Mouse (Mus musculus) midbrain, embryonic 10.5 days (tissue): ENCODE results near the gene Tssk2. TPM values are rescaled to one million over a fixed set of nuclear protein-coding genes. Genes with fewer than 3 reads are reported as not detected.

Source experiments
- DNase-seq: peaks from one replicate; pipeline ENCODE4 v3.0.0-alpha.2; 2017; ENCODE audit warnings: low spot score
- H3K27ac ChIP-seq: fragments of 300-500 bp; sonication (generic); replicated peaks from 2 replicates; pipeline ENCODE4 v1.5.1; 2016; ENCODE audit warnings: mild to moderate bottlenecking
- H3K27me3 ChIP-seq: fragments of 300-500 bp; sonication (generic); 2 replicates; pipeline ENCODE4 v1.6.1; 2016; ENCODE audit warnings: low read depth, mild to moderate bottlenecking; ENCODE audit not compliant: poor library complexity, severe bottlenecking
- H3K36me3 ChIP-seq: fragments of 300-500 bp; sonication (generic); 2 replicates; pipeline ENCODE4 v1.6.1; 2016; ENCODE audit warnings: mild to moderate bottlenecking, moderate library complexity
- H3K4me1 ChIP-seq: fragments of 300-500 bp; sonication (generic); 2 replicates; pipeline ENCODE4 v1.6.1; 2016
- H3K4me3 ChIP-seq: fragments of 300-500 bp; sonication (generic); 2 replicates; pipeline ENCODE4 v1.5.1; 2016; ENCODE audit warnings: mild to moderate bottlenecking, moderate library complexity
- H3K9me3 ChIP-seq: fragments of 300-500 bp; sonication (generic); replicated peaks from 2 replicates; pipeline ENCODE4 v1.6.1; 2016; ENCODE audit warnings: mild to moderate bottlenecking
- WGBS: fragments of 180-500 bp; shearing (Covaris S2); methylation state at CpG from one replicate; pipeline ENCODE4 v1.1.7; 2016; 5-methylcytosine and 5-hydroxymethylcytosine counted together
- polyA plus RNA-seq: library from polyadenylated mRNA; unstranded; fragments of >200 nt; fragmentation: Nextera tagmentation; extraction: Ambion mirVana; gene quantifications from 2 replicates; pipeline ENCODE4 v1.2.1, GENCODE M21; 2016

Gene Tssk2
- polyA plus RNA-seq, 1 experiment from 2014 or later, result 0.11 TPM

- Histone ChIP-seq H3K27ac (peak overlapping the region; percentile 92), H3K4me3 (peak overlapping the region; percentile 87), H3K4me1 (peaks cover 42% of the 10 kb centered on the region), H3K9me3 (no peaks in the 10 kb centered on the region), H3K36me3 (peaks cover 14% of the 10 kb centered on the region), H3K27me3 (peaks cover 50% of the 10 kb centered on the region)
- DNase-seq, result peak; percentile 82
- WGBS, result 2% methylated on average over 20 of the region's 20 CpGs
Observed at GRCm38 (mm10) chr16:17920586-17920985, 22.1 kb downstream of the Tssk2 start.

- peak overlapping the region; percentile 87 for H3K4me3 ChIP-seq
- peaks cover 46% of the 10 kb centered on the region for H3K4me1 ChIP-seq
- WGBS, result 3% methylated on average over 47 of the region's 47 CpGs
- H3K27ac ChIP-seq, result peak overlapping the region; percentile 92
- H3K36me3 ChIP-seq, result peaks cover 23% of the 10 kb centered on the region
- DNase-seq, result peak; percentile 96
- H3K27me3 ChIP-seq, result peaks cover 50% of the 10 kb centered on the region
- no peaks in the 10 kb centered on the region for H3K9me3 ChIP-seq
Observed at GRCm38 (mm10) chr16:17921325-17922162, 23.1 kb downstream of the Tssk2 start.

- 2% methylated on average over 14 of the region's 14 CpGs for WGBS
- Histone ChIP-seq H3K4me3 (peak overlapping the region; percentile 87), H3K4me1 (peaks cover 52% of the 10 kb centered on the region), H3K27ac (peak overlapping the region; percentile 92), H3K36me3 (peaks cover 23% of the 10 kb centered on the region), H3K27me3 (peaks cover 50% of the 10 kb centered on the region), H3K9me3 (no peaks in the 10 kb centered on the region)
- DNase-seq, result no peak
Observed at GRCm38 (mm10) chr16:17922163-17922538, 23.7 kb downstream of the Tssk2 start.

GRCm38 (mm10) chr16:17927351-17928082, 29.1 kb downstream of the Tssk2 start:
- H3K9me3 ChIP-seq, result no peaks in the 10 kb centered on the region
- H3K4me1 ChIP-seq, result peaks cover 49% of the 10 kb centered on the region
- peaks cover 23% of the 10 kb centered on the region for H3K36me3 ChIP-seq
- H3K27ac ChIP-seq, result peak overlapping the region; percentile 90
- WGBS, result under 1% methylated on average over 72 of the region's 72 CpGs
- peak overlapping the region; percentile 81 for H3K4me3 ChIP-seq
- DNase-seq, result no peak
- H3K27me3 ChIP-seq, result peaks cover 22% of the 10 kb centered on the region; the same call in 1 of the 2 replicates

GRCm38 (mm10) chr16:17928087-17928580, 29.7 kb downstream of the Tssk2 start, which contains the start of gene Slc25a1:
Gene Slc25a1 (minus strand): TSS chr16:17928219.
- Histone ChIP-seq H3K4me1 (peaks cover 43% of the 10 kb centered on the region), H3K9me3 (no peaks in the 10 kb centered on the region), H3K27ac (peak within 1 kb of the TSS; percentile 90), H3K4me3 (peak within 1 kb of the TSS; percentile 81), H3K36me3 (peaks cover 23% of the 10 kb centered on the region), H3K27me3 (peaks cover 22% of the 10 kb centered on the region; the same call in 1 of the 2 replicates)
- peak; percentile 89 for DNase-seq
- WGBS, result under 1% methylated on average over 47 of the region's 47 CpGs

GRCm38 (mm10) chr16:17928627-17929104, 30.2 kb downstream of the Tssk2 start:
- DNase-seq, result peak; percentile 82
- no peaks in the 10 kb centered on the region for H3K9me3 ChIP-seq
- H3K27ac ChIP-seq, result peak overlapping the region; percentile 90
- peaks cover 25% of the 10 kb centered on the region; the same call in 1 of the 2 replicates for H3K27me3 ChIP-seq
- peak overlapping the region; percentile 81 for H3K4me3 ChIP-seq
- H3K36me3 ChIP-seq, result peaks cover 23% of the 10 kb centered on the region
- H3K4me1 ChIP-seq, result peaks cover 39% of the 10 kb centered on the region
- under 1% methylated on average over 9 of the region's 9 CpGs for WGBS

GRCm38 (mm10) chr16:17929211-17929610, 30.8 kb downstream of the Tssk2 start:
- Histone ChIP-seq H3K27ac (peak overlapping the region; percentile 90), H3K36me3 (peaks cover 23% of the 10 kb centered on the region), H3K4me1 (peaks cover 36% of the 10 kb centered on the region), H3K9me3 (no peaks in the 10 kb centered on the region), H3K27me3 (peaks cover 29% of the 10 kb centered on the region; the same call in 1 of the 2 replicates), H3K4me3 (peak overlapping the region; percentile 81)
- 14% methylated on average over 2 of the region's 2 CpGs for WGBS
- no peak for DNase-seq

- H3K9me3 ChIP-seq, result no peaks in the 10 kb centered on the region
- no peak overlapping the region; the same call in 1 of the 2 replicates for H3K27ac ChIP-seq
- no peak overlapping the region for H3K4me3 ChIP-seq
- peaks cover 19% of the 10 kb centered on the region for H3K36me3 ChIP-seq
- WGBS, result 67% methylated on average over 2 of the region's 2 CpGs
- peaks cover 29% of the 10 kb centered on the region; the same call in 1 of the 2 replicates for H3K27me3 ChIP-seq
- H3K4me1 ChIP-seq, result peaks cover 36% of the 10 kb centered on the region
- no peak for DNase-seq
Observed at GRCm38 (mm10) chr16:17929631-17930030, 31.2 kb downstream of the Tssk2 start.

GRCm38 (mm10) chr16:17931906-17932460, 33.5 kb downstream of the Tssk2 start:
- Histone ChIP-seq H3K4me3 (no peak overlapping the region), H3K9me3 (no peaks in the 10 kb centered on the region), H3K27ac (no peak overlapping the region), H3K27me3 (peaks cover 24% of the 10 kb centered on the region; the same call in 1 of the 2 replicates), H3K4me1 (peaks cover 26% of the 10 kb centered on the region), H3K36me3 (no peaks in the 10 kb centered on the region)
- 78% methylated on average over 5 of the region's 5 CpGs for WGBS
- DNase-seq, result peak; percentile 10

- Histone ChIP-seq H3K4me3 (no peak overlapping the region), H3K36me3 (no peaks in the 10 kb centered on the region), H3K27ac (no peak overlapping the region), H3K27me3 (peaks cover 38% of the 10 kb centered on the region), H3K9me3 (no peaks in the 10 kb centered on the region), H3K4me1 (peaks cover 11% of the 10 kb centered on the region)
- 74% methylated on average over 9 of the region's 9 CpGs for WGBS
- no peak for DNase-seq
Observed at GRCm38 (mm10) chr16:17933594-17934444, 35.4 kb downstream of the Tssk2 start.

GRCm38 (mm10) chr16:17934445-17934910, 36.0 kb downstream of the Tssk2 start:
- 73% methylated on average over 3 of the region's 3 CpGs for WGBS
- Histone ChIP-seq H3K36me3 (no peaks in the 10 kb centered on the region), H3K4me1 (peaks cover 9% of the 10 kb centered on the region), H3K27ac (no peak overlapping the region), H3K27me3 (peaks cover 38% of the 10 kb centered on the region), H3K4me3 (no peak overlapping the region), H3K9me3 (no peaks in the 10 kb centered on the region)
- DNase-seq, result no peak
